Mouse (Mus musculus) liver, adult 2 months (tissue): ENCODE results near the gene Creb3l1.

Experiments
- CTCF ChIP-seq: fragments of 200-500 bp; IDR thresholded peaks from 2 replicates; pipeline ENCODE4 v1.5.1; 2011; ENCODE audit warnings: low read depth, low read length, control low read depth
- POLR2A ChIP-seq: fragments of 200-500 bp; IDR thresholded peaks from 2 replicates; pipeline ENCODE4 v1.6.1; 2011; ENCODE audit warnings: low read length, control low read depth; ENCODE audit not compliant: insufficient read depth; ENCODE audit errors: extremely low read depth

DNA sequence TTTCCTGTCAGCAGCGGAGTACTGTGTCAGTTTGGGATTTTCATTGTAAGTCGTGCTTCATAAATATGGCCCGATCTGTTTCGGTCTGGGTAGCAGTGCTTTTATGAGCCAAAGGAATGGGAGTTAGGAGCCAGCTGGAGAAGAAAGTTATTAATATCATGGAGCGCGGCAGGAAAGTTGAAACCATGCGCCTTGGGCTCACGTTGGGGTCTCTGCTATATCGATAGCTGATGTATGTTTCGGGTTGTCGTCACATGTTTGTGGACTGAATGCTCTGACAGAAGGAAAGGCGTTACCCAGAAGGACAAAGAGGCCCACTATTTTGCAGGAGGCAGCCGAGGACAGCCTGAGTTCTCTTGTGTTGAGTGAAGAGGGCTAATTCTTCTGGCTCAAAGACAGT lies 32.5 kb upstream of the Creb3l1 start:
- no peak for TF ChIP-seq POLR2A
- TF ChIP-seq CTCF, result no peak
